Mouse (Mus musculus): ENCODE results near the gene Plb1.

The Plb1 gene

DNA sequence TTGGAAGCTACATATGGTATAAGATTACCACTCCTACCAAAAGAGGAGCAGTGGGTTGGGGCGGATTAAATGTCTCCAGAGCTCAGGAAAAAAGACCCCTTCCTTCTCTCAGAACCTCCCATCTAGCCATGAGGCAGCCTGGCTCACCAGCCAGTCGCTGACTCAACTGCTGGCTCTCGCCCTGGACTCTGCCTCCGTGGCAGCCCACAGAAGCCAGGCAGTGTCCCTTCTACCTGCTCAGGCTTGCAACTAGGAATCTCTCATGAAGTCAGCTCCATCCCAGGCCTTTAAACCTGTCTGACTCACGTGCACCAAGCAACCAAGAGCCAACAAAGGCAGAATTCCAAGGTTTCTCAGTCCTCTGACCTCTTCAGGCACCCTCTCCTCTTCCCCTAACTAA is 103.6 kb downstream of the Plb1 start:
- DNase-seq, result peak; percentile 73

DNA sequence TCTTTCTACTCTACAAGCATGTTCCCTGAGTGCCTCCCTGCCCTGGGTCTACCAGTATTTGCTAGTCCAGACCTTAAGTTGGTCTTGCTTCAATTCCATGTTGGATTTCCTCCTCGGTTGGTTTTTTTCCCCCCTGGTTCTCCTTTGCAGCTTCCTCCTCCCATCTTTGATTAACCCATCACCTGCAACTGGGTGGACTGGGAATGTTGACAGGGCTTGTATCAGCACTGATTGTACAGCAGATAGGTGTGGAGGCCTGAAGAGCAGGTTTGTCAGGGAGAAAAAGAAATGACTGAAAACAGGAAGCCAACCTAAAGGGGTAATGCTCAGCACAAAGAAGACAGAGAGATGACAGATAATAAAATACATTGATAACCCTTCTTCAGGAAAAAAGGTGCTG is 104.8 kb downstream of the Plb1 start:
- DNase-seq, result no peak

DNA sequence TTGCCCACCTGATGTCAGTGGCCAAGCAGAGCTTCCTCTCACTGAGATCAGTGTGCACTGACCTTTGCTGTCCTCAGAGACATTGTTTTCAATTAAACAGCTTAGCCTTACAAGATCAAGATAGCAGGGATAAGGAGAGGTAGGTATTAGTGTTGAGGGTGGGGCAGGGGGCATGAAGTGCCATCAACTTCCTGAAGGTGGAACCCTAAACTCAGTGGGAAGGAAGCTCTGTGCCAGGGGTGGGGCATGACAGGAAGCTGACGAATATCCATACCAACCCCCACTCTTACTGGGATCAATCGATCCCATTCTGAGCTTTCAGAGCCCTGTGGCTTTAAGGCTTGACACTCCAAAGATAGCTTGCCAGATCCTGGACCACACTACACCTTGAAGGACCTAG is 105.8 kb downstream of the Plb1 start:
- peak; percentile 37 for DNase-seq

DNA sequence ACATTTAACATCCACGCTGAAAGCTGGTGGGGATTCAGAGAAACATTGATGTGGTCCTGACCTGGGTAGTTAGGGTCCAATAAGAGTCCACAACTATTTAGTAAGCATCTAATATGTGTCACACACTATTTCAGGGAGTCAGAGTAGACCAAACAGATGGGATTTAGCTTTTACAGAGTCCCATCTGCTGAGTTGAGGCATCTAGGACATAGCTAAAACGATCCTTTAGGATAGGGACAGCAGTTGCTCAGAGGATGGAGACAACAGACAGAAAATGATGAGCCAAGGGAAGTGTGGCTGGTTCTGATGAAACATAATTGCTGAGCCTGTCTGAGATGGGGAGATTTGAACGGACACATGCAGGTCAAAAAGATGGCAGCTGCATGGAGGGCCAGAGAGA is 106.3 kb downstream of the Plb1 start:
- DNase-seq, result peak; percentile 34

DNA sequence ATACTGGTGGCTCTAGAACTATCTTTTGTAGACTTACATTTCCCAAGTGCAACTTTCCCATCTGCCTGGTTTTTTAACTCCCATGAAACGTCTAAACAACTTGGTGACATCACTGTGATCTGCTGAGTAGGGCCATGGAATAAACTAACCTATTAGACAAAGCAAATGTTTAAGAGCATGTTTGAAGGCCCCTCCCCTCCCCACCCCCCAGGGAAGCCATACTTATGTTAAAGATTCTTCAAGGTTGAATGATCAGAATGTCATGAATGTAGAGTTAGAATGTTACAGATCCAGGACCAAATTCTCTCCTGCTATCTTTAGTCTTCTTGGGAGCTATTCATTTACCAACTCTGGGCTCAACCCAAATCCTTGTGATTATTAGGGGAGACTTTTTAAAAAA is 107.7 kb downstream of the Plb1 start:
- DNase-seq, result no peak

DNA sequence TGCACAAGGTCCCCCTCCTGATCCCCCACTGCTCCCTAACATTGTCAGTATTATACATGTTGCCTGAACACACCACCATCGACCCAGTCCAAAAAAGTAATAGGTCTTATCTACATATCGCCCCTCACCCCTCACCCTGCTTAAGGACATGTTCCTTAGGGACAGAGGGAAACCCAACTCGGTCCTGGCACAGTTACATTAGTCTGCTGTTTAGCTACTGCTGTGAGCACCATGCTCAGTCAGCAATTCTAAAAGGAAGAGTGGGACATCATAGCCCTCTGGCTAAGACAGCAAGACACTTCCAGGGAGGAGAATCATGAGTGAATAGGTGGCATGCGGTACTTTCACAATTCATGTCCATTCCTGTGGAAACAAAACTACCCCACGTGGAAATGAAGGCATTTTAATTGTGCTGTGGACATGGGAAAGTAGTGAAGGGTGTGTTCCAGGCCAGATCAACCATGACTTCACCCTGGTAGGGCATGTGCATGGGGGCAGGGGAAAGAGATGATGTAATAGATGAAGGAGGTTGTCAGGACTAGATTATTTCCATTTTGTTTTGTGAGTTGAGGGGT is 110.3 kb downstream of the Plb1 start:
- DNase-seq, result no peak

DNA sequence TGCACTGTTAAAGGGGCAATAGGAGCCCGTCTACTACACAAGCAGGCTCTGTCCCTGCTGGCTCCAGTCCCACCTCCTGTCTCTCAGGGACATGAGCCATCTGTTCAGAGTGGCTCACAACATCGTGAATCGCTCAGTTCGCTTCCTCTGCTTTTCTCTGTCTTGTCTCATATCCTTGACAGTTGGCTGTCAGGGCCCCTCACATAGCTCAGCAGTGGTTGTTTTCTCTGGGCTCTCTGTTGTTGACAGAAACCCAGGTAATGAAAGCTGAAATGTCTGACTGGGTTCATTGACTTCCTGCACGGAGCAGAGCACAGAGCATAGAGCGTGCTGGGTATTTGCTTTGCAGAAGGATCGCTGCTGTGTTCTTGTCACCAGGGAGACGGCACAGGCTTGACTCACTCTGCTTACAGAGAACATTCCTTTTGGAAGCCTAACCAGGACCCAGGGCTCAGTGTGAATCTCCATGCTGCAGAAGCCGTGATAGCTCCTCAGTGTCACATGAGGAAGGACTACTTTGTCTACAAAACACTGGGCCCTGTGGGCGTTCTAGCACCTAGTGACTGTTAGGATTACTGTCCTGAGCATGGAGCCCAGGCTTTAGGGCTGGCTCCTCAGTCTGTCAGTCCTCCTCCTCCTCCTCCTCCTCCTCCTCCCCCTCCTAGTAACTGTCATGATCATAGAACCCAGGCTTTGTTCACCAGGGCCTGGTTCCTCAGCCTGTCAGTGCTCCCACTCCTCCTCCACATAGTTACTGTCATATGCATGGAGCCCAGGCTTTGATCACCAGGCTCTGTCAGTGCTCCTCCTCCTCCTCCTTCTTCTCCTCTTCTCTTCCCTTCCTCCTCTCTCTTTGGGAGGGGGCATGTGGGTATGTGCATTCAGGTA is 113.8 kb downstream of the Plb1 start:
- DNase-seq, result peak; percentile 91

DNA sequence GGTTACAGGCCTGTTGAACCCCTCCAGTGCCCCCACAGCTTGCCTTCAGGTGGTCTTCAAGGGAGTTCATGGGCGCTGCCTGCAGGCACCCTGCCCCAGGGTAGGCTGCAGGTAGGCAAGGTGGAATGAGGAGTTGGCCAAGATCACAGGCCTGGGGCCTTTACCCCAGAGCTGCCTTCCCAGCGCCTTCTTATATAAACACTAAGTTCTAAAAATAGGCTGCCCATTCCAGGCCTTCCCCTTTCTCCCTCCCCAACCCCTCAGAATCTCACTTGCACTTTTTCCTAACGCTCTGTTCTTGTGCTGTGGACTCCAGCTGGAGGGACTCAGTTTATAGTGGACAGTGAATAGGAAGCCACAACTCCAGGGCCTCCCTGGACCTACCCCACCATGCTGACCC is 117.2 kb downstream of the Plb1 start:
- DNase-seq, result no peak

DNA sequence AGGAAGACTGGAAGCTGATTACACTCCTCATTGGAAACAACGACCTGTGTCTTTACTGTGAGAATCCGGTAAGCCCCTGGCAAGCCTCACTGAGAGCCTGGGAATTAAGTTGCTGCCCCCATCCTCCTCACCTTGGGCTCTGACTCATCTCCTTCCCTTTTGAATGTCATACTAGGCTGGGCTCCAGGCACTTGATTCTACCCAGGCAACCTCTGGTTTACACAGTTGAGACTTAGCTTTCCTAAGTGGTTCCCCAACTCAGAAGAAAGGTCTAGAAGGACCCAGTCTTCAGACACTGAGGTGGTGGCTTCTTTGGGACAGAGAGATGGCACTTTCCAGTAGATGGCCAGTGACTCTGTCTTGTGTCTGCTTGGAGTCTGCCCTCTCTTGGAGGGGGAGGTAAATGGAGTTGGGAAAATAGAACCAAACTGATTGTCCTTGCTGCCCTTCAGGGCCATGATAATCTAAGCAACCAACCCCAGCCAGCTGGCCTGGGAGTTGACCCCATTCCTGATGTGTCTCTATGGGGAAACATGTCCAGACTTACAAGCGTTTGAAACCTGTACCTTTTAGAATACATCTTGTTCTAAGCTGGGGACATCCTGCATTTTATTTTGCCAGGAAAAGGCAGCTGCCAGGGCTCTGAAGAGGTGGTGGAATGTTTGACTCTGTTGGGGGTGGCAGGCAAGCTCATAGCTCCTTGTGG is 118.2 kb downstream of the Plb1 start:
- DNase-seq, result no peak

DNA sequence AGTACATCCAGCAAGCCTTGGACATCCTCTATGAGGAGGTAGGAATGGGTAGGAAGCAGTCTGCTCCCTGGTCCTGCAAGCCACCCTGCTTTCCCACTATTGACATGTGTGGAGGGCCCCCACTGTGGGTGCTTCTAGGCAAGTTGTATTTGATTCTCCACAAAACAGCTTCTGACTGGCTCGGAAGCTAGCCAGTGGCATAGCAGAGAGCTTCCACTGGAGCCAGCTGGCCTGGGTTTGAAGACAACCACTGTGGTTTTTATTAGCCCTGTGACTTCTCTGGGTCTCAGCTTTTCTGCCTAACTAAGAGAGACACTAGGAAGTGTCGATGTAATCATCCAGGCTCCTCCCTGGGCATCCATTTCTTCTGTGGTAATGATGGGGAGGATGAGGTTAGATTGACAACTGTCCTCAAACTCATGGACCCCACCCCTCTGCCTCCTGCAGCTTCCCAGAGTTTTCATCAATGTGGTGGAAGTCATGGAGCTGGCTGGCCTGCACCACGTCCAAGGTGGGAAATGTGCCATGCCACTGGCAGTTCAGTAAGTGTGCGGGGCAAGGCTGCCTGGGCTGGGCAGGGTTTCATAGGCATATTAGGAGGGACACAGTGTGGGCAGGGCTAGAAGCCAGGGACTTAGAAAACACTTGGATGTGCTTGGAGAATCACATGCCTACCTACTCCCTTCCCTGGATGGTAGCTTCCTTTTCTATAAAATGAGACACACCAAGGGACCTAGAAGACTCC is 119.4 kb downstream of the Plb1 start:
- no peak for DNase-seq

DNA sequence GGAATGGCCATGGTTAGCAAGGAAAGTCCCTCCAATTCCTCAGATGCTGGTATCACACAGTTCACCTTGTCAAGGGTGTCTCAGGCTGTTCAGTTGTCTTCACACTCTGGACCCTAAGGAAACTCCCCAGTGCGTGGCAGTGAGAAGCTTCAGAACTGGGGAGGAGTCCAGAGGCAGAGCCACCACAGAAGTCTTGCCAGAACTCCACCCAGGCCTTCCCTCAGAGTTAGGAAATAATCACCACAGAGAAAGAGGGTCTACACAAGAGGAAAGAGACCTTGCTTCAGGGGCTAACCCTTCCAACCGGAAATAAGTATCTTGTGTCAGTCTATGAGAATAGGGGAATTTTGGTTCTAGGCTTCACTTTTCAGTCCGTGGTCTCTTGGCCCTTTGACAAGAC is 120.3 kb downstream of the Plb1 start:
- no peak for DNase-seq

DNA sequence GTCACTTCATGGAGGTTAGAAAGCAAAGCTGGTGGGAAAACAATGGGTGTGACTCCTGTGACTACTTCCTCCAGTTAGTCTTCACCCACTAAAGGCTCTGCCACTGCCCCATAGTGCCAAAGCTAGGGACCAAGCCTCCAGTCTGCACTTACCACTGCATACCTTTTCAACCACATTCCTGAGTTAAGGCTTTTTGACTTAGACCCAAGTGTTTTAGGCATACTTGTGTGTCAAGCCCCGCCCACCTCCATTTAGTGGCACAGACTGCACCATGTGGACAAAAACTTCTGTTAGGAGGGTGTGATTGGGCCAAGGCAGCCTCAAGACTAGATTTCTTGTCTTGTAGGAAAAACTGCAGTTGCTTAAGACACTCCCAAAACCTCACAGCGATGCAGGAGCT is 120.8 kb downstream of the Plb1 start:
- DNase-seq, result no peak

DNA sequence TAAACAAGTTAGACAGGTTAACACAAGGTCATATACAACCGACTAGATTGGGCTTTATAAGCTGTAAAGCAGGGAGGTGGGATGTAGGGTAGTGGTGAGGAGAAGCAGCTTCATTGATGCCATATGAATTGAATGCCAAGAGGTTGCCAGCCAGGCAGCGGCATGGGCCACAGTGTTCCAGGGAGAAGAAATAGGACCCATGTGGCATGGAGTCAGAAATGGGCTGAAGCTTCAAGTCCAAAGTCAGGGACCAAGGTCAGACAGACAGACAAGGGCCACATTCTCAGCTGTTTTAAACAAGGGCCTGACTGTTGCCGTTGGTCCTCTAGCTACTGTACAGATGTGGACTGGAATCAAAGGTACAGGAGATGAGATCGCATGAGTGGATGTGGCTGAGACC is 128.0 kb downstream of the Plb1 start:
- no peak for DNase-seq

DNA sequence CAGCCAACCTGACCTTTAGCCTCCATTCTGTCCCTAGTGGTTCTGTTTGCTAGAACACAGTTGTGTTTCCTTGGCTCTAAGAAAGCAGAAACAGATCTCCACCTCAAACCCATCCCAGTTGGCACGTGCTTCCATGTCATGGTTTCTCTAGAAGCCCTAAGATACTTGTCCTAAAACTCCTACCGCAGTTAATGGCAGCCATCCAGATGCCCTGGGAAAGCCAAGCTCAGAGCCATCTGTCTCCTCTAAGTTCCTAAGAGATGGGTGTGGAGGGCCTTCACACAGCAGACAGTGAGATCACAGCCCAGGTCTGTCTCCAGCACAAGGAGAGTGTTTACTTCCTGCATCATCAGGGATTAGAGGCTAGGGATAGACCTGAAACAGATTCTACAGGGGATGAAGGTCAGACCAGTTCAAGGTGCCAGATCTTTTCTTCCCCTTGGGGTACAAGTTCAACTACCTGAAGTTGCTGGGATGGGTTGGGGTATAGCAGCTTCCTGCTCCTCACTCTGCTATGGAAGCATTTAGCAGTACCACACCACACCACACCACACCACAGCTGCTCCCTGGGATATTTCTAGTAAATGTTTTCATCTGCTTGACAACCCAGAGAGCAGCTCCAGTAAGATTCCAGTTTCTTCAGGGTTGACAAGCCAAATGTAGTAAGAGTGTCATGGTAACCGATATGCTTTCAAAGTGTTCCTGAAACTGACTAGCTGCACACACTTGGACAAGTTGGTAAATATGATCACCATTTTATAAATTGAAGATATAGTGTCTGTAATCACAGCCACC is 129.1 kb downstream of the Plb1 start:
- peak; percentile 78 for DNase-seq

DNA sequence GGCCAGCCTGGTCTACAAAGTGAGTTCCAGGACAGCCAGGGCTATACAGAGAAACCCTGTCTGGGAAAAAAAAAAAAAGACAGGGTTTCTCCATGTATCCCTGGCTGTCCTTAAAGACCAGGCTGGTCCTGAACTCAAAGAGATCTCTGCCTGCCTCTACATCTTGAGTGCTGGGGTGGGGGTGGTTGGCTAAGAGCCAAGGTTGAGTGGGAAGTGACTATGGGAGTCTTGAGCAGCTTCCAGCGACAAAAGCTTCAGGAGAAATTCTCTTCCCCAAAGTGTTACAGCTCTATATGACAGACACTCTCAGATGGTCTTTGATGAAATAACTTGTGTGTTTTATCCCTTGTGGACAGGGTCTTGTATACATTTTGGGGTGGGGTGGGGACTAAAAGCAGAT is 136.9 kb downstream of the Plb1 start:
- no peak for DNase-seq

DNA sequence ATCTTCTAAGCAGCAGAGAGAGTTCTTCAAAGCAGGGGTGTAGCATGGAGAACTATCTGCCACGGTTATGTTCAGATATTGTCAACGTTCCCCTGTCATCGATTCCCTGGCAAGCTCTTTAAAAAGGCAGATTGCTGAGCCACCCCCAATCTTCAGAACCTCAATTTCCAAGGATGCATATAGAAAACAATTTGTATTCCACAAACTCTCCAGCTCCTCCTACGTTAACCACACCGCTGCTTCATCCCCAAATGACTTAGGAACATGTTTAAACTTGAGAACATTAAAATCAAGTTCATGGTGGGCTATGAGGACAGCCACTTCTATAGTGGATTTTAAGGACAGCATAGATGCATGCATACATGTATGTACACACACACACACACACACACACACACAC is 138.7 kb downstream of the Plb1 start:
- DNase-seq, result no peak

DNA sequence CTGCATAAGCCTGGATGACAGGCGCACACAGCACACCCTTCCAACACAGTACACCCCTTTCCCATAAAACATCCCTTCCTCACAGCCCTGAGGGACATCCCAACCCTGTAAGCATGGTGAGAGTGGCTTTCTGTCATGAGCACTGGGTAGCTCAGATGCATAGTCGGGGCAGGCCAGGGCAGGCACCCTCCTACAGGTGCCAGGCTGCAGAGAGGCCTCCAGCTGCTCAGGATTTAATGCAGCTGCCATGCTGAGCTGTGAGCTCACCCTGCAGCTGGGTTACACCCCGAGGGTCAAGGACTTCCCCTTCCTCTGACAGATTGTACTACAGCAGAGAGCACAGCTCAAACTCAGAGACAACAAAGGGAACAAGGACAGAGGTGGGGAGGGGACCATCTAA is 146.0 kb downstream of the Plb1 start:
- DNase-seq, result no peak

DNA sequence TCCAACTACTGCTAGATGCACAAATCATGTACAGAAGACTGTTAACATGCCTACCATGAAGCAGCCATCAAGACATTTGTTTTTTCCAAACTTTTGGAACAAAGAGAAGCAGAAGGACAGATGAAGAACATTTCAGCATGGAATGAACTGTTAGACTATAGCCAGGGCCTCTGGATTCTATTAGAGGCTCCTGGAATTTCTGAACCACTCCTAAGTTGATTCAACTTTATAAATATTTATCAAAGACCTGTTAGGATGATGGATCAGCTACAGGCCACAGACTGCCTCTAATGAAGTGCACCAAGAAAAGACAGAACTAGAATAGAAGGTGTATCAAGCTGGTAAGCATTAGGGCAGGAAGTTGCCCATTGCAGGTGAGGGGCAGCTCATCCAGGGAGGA is 156.1 kb downstream of the Plb1 start:
- no peak for DNase-seq

DNA sequence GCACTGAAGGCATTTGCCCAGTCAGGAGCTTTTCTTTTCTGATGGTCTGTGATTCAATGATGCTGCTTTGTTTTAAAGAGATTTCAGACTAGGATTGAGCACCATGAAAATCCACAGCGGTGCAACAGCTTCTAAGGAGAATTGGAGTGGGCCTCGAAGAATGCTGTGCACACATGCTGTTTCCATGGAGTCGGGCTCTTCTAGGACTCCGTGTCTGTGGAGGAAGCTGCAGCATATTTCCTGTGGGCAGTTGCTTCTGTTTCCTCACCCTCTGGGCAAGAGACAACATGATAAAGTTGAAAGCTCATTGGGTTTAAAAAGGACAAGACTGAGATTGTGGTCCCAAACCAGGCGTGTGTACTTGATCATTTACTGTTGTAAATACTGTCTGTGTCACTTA is 157.8 kb downstream of the Plb1 start:
- DNase-seq, result no peak

DNA sequence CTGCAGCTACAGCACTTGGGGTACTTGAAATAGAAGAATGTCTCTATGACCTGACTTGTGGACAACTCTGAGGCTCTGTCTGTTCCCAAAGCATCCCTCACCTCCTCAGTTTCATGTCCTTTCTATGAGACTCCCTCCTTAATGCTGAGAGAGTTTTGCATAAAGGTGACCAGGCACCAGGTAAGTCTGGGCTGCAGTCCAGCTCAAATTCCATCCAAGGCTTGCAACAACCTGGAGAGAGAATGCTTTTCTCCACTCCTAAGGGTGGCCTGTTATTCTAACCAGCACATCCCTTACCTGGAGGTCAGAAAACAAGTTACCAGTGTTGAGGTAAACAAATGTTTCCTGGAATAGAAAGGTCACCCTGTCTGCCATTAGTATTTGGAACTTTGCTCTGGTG is 159.8 kb downstream of the Plb1 start:
- DNase-seq, result no peak

DNA sequence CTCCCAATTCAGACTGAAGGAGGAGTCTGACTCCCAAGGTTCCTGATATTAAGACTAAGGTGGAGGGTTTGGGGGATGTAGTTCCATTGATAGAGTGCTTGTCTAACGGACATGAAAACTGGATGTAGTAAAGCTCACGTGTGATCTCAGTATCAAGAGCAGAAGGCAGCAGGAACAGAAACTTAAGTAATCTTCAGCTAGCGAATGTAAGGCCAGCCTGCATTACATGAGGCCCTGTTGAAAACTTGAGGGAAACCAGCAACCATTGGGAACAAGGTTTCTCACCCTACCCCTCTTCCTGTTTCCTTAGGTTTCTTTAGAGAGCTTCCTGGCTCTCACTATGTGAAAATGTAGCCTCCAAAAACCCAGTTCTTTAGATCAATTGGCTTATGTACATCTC is 162.1 kb downstream of the Plb1 start:
- no peak for DNase-seq

DNA sequence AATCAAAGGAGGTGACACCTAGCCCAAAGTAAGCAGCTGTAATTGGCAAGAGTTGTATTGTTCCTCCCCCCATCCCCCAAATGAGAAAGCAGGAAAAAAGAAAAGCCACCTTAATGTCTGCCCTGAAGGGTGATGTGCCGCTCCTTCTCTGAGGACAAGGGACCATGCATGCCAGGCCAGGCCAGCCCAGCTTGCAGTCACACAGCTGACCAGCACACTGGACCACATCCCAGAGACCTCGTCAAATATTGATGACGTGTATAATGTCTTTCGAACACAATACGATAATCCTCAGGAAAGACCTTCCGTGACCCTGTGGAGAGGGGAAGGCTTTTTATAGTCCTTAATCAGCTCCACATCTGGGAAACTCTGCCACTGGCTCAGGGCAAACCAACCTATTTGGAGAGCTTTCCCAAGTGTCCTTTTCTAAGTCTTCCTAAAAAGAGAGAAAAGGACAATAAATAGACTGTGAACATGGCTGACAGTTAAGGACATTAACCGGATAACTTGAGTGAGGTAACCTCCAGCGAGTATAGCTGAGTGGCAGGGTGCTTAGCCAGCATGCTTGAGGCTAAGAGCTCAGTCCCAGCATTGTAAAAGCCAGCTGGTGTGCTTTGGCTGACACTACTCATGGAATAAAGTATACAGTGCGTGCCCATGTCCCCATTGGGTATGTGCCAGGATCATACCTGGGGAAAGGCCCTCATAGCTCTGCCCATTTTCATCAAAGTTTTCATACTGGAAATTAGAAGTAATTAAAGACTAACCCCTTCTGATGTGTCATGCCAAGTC is 162.8 kb downstream of the Plb1 start:
- no peak for DNase-seq

Data from cerebellum, adult 9-11 months (tissue).